Mouse (Mus musculus) kidney, adult 2 months (tissue): ENCODE measurements around the gene Ptafr.

Source experiments
- CTCF ChIP-seq: fragments of 200-500 bp; conservative IDR thresholded peaks from 2 replicates; pipeline ENCODE4 v1.5.1; 2011; ENCODE audit warnings: low read depth, mild to moderate bottlenecking, control low read depth, low read length, moderate library complexity, mixed read lengths; ENCODE audit not compliant: insufficient read depth, insufficient read length
- POLR2A ChIP-seq: fragments of 200-500 bp; IDR thresholded peaks from one replicate; pipeline ENCODE4 v1.6.1; 2011; ENCODE audit warnings: low read depth, low read length, control low read depth

GRCm38 (mm10) chr4:132565089-132565747 lies 1.4 kb downstream of the Ptafr start:
- TF ChIP-seq CTCF (no peak), POLR2A (no peak)
